Mouse (Mus musculus) bone marrow macrophage, adult 2 months (primary cell): ENCODE measurements around the gene Mydgf. TPM values are rescaled to one million over a fixed set of nuclear protein-coding genes. Genes with fewer than 3 reads are reported as not detected.

ENCODE experiments used
- H3K27ac ChIP-seq: 2 replicates; pipeline ENCODE4 v1.5.1; 2012; ENCODE audit warnings: low read depth, low read length; ENCODE audit not compliant: insufficient read depth
- H3K4me1 ChIP-seq: 2 replicates; pipeline ENCODE4 v1.6.1; 2012; ENCODE audit warnings: low read length; ENCODE audit not compliant: control insufficient read depth, insufficient read depth
- H3K4me3 ChIP-seq: 2 replicates; pipeline ENCODE4 v1.5.1; 2012; ENCODE audit warnings: mild to moderate bottlenecking, low read length, moderate library complexity; ENCODE audit not compliant: insufficient read depth
- CTCF ChIP-seq: IDR thresholded peaks from 2 replicates; pipeline ENCODE4 v1.5.1; 2012; ENCODE audit warnings: low read depth, mild to moderate bottlenecking, low read length, moderate library complexity
- POLR2A ChIP-seq: IDR thresholded peaks from 2 replicates; pipeline ENCODE4 v1.6.1; 2012; ENCODE audit warnings: mild to moderate bottlenecking, low read depth, low read length, borderline replicate concordance
- polyA plus RNA-seq: library from polyadenylated mRNA; stranded (reverse); fragments of >200 nt; gene quantifications from 2 replicates; pipeline ENCODE4 v1.2.4, GENCODE M21; 2012; ENCODE audit not compliant: missing spikeins, insufficient read depth, insufficient read length

The Mydgf gene
- 35.2 and 37.4 TPM in 2 replicates for polyA plus RNA-seq

DNA sequence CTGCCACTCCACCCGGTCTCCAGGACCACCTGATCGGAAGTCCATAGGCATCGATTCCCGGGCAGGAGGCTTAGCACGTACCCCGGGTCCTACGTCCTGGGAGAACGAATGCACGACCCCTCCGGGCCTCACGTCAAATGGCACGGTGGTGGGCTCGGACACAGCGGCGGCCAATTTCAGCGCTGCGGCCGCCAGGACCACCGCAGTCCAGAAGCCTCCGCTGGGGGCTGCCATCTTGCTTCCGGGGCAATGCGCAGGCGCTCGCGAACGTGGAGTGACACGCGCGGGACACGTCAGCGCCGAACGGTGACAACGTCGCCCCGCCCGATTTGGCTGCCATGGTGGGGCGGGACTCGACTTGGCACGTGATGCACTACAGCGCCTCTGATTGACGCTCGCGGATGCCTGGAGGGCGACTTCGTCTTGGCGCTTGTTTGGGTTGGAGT is at the start of gene Mydgf:
Gene Mydgf, minus strand, starts transcription at position 263 of the 446 bp plus-strand sequence.
- TF ChIP-seq POLR2A (no peak), CTCF (no peak)
- peak within 1 kb of the TSS; percentile 90 for H3K4me3 ChIP-seq
- peaks cover 3% of the 10 kb centered on the region for H3K4me1 ChIP-seq
- 0 out of 2 replicates have a peak within 1 kb of the TSS, but pooled peaks have one; percentile 20 for H3K27ac ChIP-seq

GRCm38 (mm10) chr17:56233389-56233788 is 49.7 kb upstream of the Mydgf start:
- Histone ChIP-seq H3K4me3 (no peak overlapping the region), H3K27ac (no peak overlapping the region), H3K4me1 (peaks cover 7% of the 10 kb centered on the region)
- TF ChIP-seq POLR2A (no peak), CTCF (no peak)

DNA sequence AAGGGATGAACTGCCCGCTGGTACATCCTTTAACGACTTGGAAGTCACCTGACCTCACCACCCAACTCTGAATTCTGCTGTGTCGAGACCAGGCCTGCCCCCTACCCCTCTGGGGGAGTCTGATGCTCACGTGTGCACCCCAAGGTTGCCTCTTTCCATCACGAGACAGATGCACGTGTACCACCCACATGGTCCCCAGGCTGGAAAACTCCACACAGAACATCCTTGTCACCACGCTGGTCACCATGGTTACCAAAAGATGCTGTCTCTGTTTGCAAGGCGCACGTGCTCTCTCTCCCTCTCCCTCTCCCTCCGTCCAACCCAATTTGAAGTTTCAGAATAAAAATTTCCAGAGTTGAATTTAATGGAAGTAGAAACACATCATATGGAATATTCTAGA is 46.2 kb upstream of the Mydgf start:
- H3K27ac ChIP-seq, result no peak overlapping the region
- 0 out of 2 replicates have a peak, but pooled peaks cover 2% of the 10 kb centered on the region for H3K4me1 ChIP-seq
- H3K4me3 ChIP-seq, result no peak overlapping the region
- TF ChIP-seq POLR2A, result no peak
- TF ChIP-seq CTCF, result no peak

GRCm38 (mm10) chr17:56226566-56226965 is 42.8 kb upstream of the Mydgf start:
- Histone ChIP-seq H3K27ac (no peak overlapping the region), H3K4me1 (0 out of 2 replicates have a peak, but pooled peaks cover 3% of the 10 kb centered on the region), H3K4me3 (no peak overlapping the region)
- TF ChIP-seq POLR2A (no peak), CTCF (no peak)

GRCm38 (mm10) chr17:56224916-56225315 is 41.2 kb upstream of the Mydgf start:
- Histone ChIP-seq H3K4me3 (no peak overlapping the region), H3K4me1 (peaks cover 8% of the 10 kb centered on the region), H3K27ac (no peak overlapping the region)
- TF ChIP-seq CTCF (no peak), POLR2A (no peak)

DNA sequence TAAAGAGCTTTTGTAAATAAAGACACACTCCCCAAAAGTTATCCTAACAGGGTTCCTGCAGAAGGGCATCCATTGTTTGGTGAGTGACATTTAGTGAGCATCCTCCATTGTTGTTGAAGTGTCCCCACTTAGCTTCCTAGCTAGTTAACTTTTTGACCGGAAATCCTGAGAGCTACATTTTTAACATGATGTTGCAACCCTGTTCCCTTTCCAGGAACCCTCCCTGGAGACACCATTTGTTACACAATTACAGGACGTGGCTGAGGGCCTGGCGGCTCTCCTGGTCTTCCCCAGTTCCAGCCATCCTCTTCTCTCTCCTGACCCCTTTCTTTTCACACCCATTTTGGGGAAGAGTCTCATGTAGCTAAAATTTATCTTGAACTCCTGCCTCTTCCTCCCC is 36.1 kb upstream of the Mydgf start:
- H3K27ac ChIP-seq, result peak overlapping the region; percentile 93
- H3K4me3 ChIP-seq, result peak overlapping the region; percentile 69; the same call in 1 of the 2 replicates
- H3K4me1 ChIP-seq, result peaks cover 20% of the 10 kb centered on the region
- TF ChIP-seq POLR2A (no peak), CTCF (no peak)

- H3K4me1 ChIP-seq, result peaks cover 20% of the 10 kb centered on the region
- H3K27ac ChIP-seq, result peak overlapping the region; percentile 93
- H3K4me3 ChIP-seq, result peak overlapping the region; percentile 69
- TF ChIP-seq CTCF (no peak), POLR2A (no peak)
These were observed 35.5 kb upstream of the Mydgf start for GRCm38 (mm10) chr17:56219251-56219650.

- Histone ChIP-seq H3K27ac (peak within 1 kb of the TSS; percentile 93), H3K4me1 (peaks cover 20% of the 10 kb centered on the region), H3K4me3 (peak within 1 kb of the TSS; percentile 91)
- TF ChIP-seq POLR2A, result no peak
- no peak for TF ChIP-seq CTCF
These were observed 34.9 kb upstream of the Mydgf start, which contains the start of gene Dpp9 for GRCm38 (mm10) chr17:56218377-56219191. Gene Dpp9, minus strand, starts transcription at chr17:56218905.

GRCm38 (mm10) chr17:56217670-56218069 is 34.0 kb upstream of the Mydgf start:
- H3K4me3 ChIP-seq, result peak overlapping the region; percentile 91
- H3K27ac ChIP-seq, result no peak overlapping the region
- H3K4me1 ChIP-seq, result peaks cover 20% of the 10 kb centered on the region
- TF ChIP-seq POLR2A (no peak), CTCF (no peak)

- H3K4me1 ChIP-seq, result peaks cover 24% of the 10 kb centered on the region
- TF ChIP-seq POLR2A, result no peak
- no peak overlapping the region for H3K4me3 ChIP-seq
- no peak overlapping the region for H3K27ac ChIP-seq
These were observed 30.5 kb upstream of the Mydgf start for GRCm38 (mm10) chr17:56214229-56214628.
